Mouse (Mus musculus): ENCODE measurements around the gene Smg7. TPM values are rescaled to one million over a fixed set of nuclear protein-coding genes. Genes with fewer than 3 reads are reported as not detected.

The Smg7 gene
- polyA plus RNA-seq, 1 experiment from 2014 or later: 37.2 TPM

GRCm38 (mm10) chr1:152835061-152835460 lies 67.4 kb downstream of the Smg7 start:
- ATAC-seq (replicated peaks): no peak
- Histone ChIP-seq H3K27me3 (replicated peaks) (no peaks in the 10 kb centered on the region), H3K27ac (no peak overlapping the region), H3K4me2 (no peak overlapping the region), H3K4me1 (no peaks in the 10 kb centered on the region), H3K4me3 (no peak overlapping the region), H3K9ac (no peak overlapping the region), H3K9me3 (no peaks in the 10 kb centered on the region), H3K36me3 (replicated peaks) (peaks cover 31% of the 10 kb centered on the region)
- WGBS: 98% methylated on average over 3 of the region's 3 CpGs

- H3K27ac ChIP-seq: no peak overlapping the region
- H3K4me2 ChIP-seq: no peak overlapping the region
- H3K9ac ChIP-seq: no peak overlapping the region
- H3K36me3 ChIP-seq (replicated peaks): peaks cover 11% of the 10 kb centered on the region
- no peak for ATAC-seq (replicated peaks)
- H3K27me3 ChIP-seq (replicated peaks): no peaks in the 10 kb centered on the region
- H3K4me1 ChIP-seq: no peaks in the 10 kb centered on the region
- H3K9me3 ChIP-seq: no peaks in the 10 kb centered on the region
- no peak overlapping the region for H3K4me3 ChIP-seq
- 89% methylated on average over 6 of the region's 6 CpGs for WGBS
These were observed 70.1 kb downstream of the Smg7 start for GRCm38 (mm10) chr1:152832316-152832715.

GRCm38 (mm10) chr1:152831619-152832018 lies 70.8 kb downstream of the Smg7 start:
- WGBS: 88% methylated on average over 5 of the region's 5 CpGs
- Histone ChIP-seq H3K4me1 (no peaks in the 10 kb centered on the region), H3K27ac (no peak overlapping the region)

GRCm38 (mm10) chr1:152831003-152831402 lies 71.4 kb downstream of the Smg7 start:
- no peak overlapping the region for H3K9ac ChIP-seq
- H3K9me3 ChIP-seq: no peaks in the 10 kb centered on the region
- H3K4me1 ChIP-seq: no peaks in the 10 kb centered on the region
- H3K36me3 ChIP-seq (replicated peaks): peaks cover 1% of the 10 kb centered on the region; the same call in 1 of the 2 replicates
- H3K27me3 ChIP-seq (replicated peaks): no peaks in the 10 kb centered on the region
- H3K27ac ChIP-seq: no peak overlapping the region
- no peak for ATAC-seq (replicated peaks)
- H3K4me3 ChIP-seq: no peak overlapping the region
- WGBS: 77% methylated on average over 8 of the region's 8 CpGs
- H3K4me2 ChIP-seq: no peak overlapping the region

More at GRCm38 (mm10) chr1:152831619-152832018, 70.8 kb downstream of the Smg7 start:
- ATAC-seq (replicated peaks): no peak
- Histone ChIP-seq H3K9ac (no peak overlapping the region), H3K9me3 (no peaks in the 10 kb centered on the region), H3K4me2 (no peak overlapping the region), H3K27me3 (replicated peaks) (no peaks in the 10 kb centered on the region), H3K36me3 (replicated peaks) (peaks cover 7% of the 10 kb centered on the region), H3K4me3 (no peak overlapping the region)

GRCm38 (mm10) chr1:152830054-152830453 lies 72.4 kb downstream of the Smg7 start:
- no peak for ATAC-seq (replicated peaks)
- Histone ChIP-seq H3K27me3 (replicated peaks) (no peaks in the 10 kb centered on the region), H3K4me2 (no peak overlapping the region), H3K4me1 (no peaks in the 10 kb centered on the region), H3K27ac (no peak overlapping the region), H3K36me3 (replicated peaks) (no peaks in the 10 kb centered on the region), H3K9ac (no peak overlapping the region), H3K9me3 (no peaks in the 10 kb centered on the region), H3K4me3 (no peak overlapping the region)
- WGBS: 93% methylated on average over 9 of the region's 9 CpGs

- no peak overlapping the region for H3K27ac ChIP-seq
- H3K9ac ChIP-seq: no peak overlapping the region
- no peaks in the 10 kb centered on the region for H3K27me3 ChIP-seq (replicated peaks)
- H3K4me1 ChIP-seq: no peaks in the 10 kb centered on the region
- 80% methylated on average over 10 of the region's 10 CpGs for WGBS
- no peak overlapping the region for H3K4me2 ChIP-seq
- H3K9me3 ChIP-seq: no peaks in the 10 kb centered on the region
- no peak for ATAC-seq (replicated peaks)
- H3K4me3 ChIP-seq: no peak overlapping the region
- H3K36me3 ChIP-seq (replicated peaks): no peaks in the 10 kb centered on the region
These were observed 73.7 kb downstream of the Smg7 start for GRCm38 (mm10) chr1:152828637-152829355.

GRCm38 (mm10) chr1:152828168-152828567 lies 74.3 kb downstream of the Smg7 start:
- WGBS: 76% methylated on average over 5 of the region's 5 CpGs
- Histone ChIP-seq H3K27ac (no peak overlapping the region), H3K27me3 (replicated peaks) (no peaks in the 10 kb centered on the region), H3K9ac (no peak overlapping the region), H3K4me3 (no peak overlapping the region), H3K36me3 (replicated peaks) (no peaks in the 10 kb centered on the region), H3K9me3 (no peaks in the 10 kb centered on the region), H3K4me1 (no peaks in the 10 kb centered on the region), H3K4me2 (no peak overlapping the region)
- ATAC-seq (replicated peaks): no peak

GRCm38 (mm10) chr1:152826446-152826845 lies 76.0 kb downstream of the Smg7 start:
- Histone ChIP-seq H3K4me1 (no peaks in the 10 kb centered on the region), H3K27ac (no peak overlapping the region), H3K27me3 (replicated peaks) (no peaks in the 10 kb centered on the region), H3K36me3 (replicated peaks) (no peaks in the 10 kb centered on the region), H3K4me3 (no peak overlapping the region), H3K9me3 (no peaks in the 10 kb centered on the region), H3K9ac (no peak overlapping the region), H3K4me2 (no peak overlapping the region)
- no peak for ATAC-seq (replicated peaks)
- WGBS: 87% methylated on average over 5 of the region's 5 CpGs

- Histone ChIP-seq H3K4me3 (no peak overlapping the region), H3K27ac (no peak overlapping the region), H3K27me3 (replicated peaks) (no peaks in the 10 kb centered on the region), H3K9me3 (no peaks in the 10 kb centered on the region), H3K36me3 (replicated peaks) (no peaks in the 10 kb centered on the region), H3K9ac (no peak overlapping the region), H3K4me1 (no peaks in the 10 kb centered on the region), H3K4me2 (no peak overlapping the region)
- no peak for ATAC-seq (replicated peaks)
- WGBS: 81% methylated on average over 9 of the region's 9 CpGs
These were observed 78.2 kb downstream of the Smg7 start for GRCm38 (mm10) chr1:152824206-152824605.

- WGBS: 94% methylated on average over 4 of the region's 4 CpGs
- Histone ChIP-seq H3K9ac (no peak overlapping the region), H3K4me1 (peaks cover 14% of the 10 kb centered on the region), H3K27ac (no peak overlapping the region), H3K9me3 (no peaks in the 10 kb centered on the region), H3K36me3 (replicated peaks) (no peaks in the 10 kb centered on the region), H3K4me2 (no peak overlapping the region), H3K27me3 (replicated peaks) (no peaks in the 10 kb centered on the region), H3K4me3 (no peak overlapping the region)
- no peak for ATAC-seq (replicated peaks)
These were observed 80.7 kb downstream of the Smg7 start for GRCm38 (mm10) chr1:152821746-152822145.

- no peak overlapping the region for H3K4me3 ChIP-seq
- WGBS: 76% methylated on average over 7 of the region's 7 CpGs
- no peak overlapping the region for H3K27ac ChIP-seq
- no peaks in the 10 kb centered on the region for H3K27me3 ChIP-seq (replicated peaks)
- H3K9me3 ChIP-seq: no peaks in the 10 kb centered on the region
- H3K9ac ChIP-seq: no peak overlapping the region
- no peak overlapping the region for H3K4me2 ChIP-seq
- no peaks in the 10 kb centered on the region for H3K36me3 ChIP-seq (replicated peaks)
- no peak for ATAC-seq (replicated peaks)
- H3K4me1 ChIP-seq: peaks cover 20% of the 10 kb centered on the region
These were observed 81.3 kb downstream of the Smg7 start for GRCm38 (mm10) chr1:152820911-152821695.

- WGBS: 83% methylated on average over 6 of the region's 6 CpGs
- Histone ChIP-seq H3K36me3 (replicated peaks) (no peaks in the 10 kb centered on the region), H3K9ac (no peak overlapping the region), H3K4me1 (peaks cover 20% of the 10 kb centered on the region), H3K4me2 (no peak overlapping the region), H3K9me3 (no peaks in the 10 kb centered on the region), H3K4me3 (no peak overlapping the region), H3K27ac (no peak overlapping the region), H3K27me3 (replicated peaks) (no peaks in the 10 kb centered on the region)
- ATAC-seq (replicated peaks): no peak
These were observed 82.9 kb downstream of the Smg7 start for GRCm38 (mm10) chr1:152819558-152819957.

Data from midbrain, embryonic 15.5 days (tissue).